Comparison of ENCODE assay signal across 17 mouse cellular contexts in genomic region chr5:99526797-99527201, GRCm38 (mm10).
DNase-seq lines count a peak whose midpoint lies in the region; ATAC-seq and TF ChIP-seq lines count a peak whose summit lies in the region.
"Had no signal": no experiment of that assay in that cellular context is flagged by ENCODE, and none has a peak within 500 bp of the region (broad histone marks: within the 10 kb centered on the region; RNA-seq: fewer than 3 reads in every experiment).

No protein-coding gene starts in this region.

- H3K27me3 ChIP-seq in lung, embryonic 15.5 days, result no peaks in the 10 kb centered on the region
- no peaks in the 10 kb centered on the region for H3K27me3 ChIP-seq in kidney, adult 2 months (replicated peaks; ENCODE audit: control insufficient read depth, insufficient read depth, low read length)
- H3K27me3 ChIP-seq in kidney, postnatal 0 days (ENCODE audit: insufficient read depth, low read length), result no peaks in the 10 kb centered on the region
- H3K27me3 ChIP-seq in stomach, postnatal 0 days (ENCODE audit: control insufficient read depth, insufficient read depth, low read length), result no peaks in the 10 kb centered on the region
- peaks cover 5% of the 10 kb centered on the region; the same call in 1 of the 2 replicates for H3K27me3 ChIP-seq in midbrain, embryonic 13.5 days
- H3K27me3 ChIP-seq: forebrain, embryonic 15.5 days; heart, embryonic 15.5 days; Patski had no signal

- H3K9ac ChIP-seq in lung, embryonic 15.5 days, result no peak overlapping the region
- no peak overlapping the region for H3K9ac ChIP-seq in kidney, postnatal 0 days (ENCODE audit: low read depth, low read length)
- no peak overlapping the region for H3K9ac ChIP-seq in stomach, postnatal 0 days (ENCODE audit: low read length)
- no peak overlapping the region for H3K9ac ChIP-seq in midbrain, embryonic 13.5 days (replicated peaks)
- H3K9ac ChIP-seq: forebrain, embryonic 15.5 days; heart, embryonic 15.5 days had no signal

- H3K9me3 ChIP-seq in lung, embryonic 15.5 days, result no peaks in the 10 kb centered on the region
- no peaks in the 10 kb centered on the region for H3K9me3 ChIP-seq in kidney, postnatal 0 days (replicated peaks; ENCODE audit: low read length)
- no peaks in the 10 kb centered on the region for H3K9me3 ChIP-seq in stomach, postnatal 0 days (ENCODE audit: control insufficient read depth, low read length)
- no peaks in the 10 kb centered on the region for H3K9me3 ChIP-seq in midbrain, embryonic 13.5 days
- H3K9me3 ChIP-seq: forebrain, embryonic 15.5 days; heart, embryonic 15.5 days; hindbrain, embryonic 10.5 days had no signal

- H3K4me3 ChIP-seq in lung, embryonic 15.5 days, result no peak overlapping the region
- no peak overlapping the region for H3K4me3 ChIP-seq in kidney, adult 2 months (ENCODE audit: insufficient read depth, low read depth, low read length)
- no peak overlapping the region for H3K4me3 ChIP-seq in kidney, postnatal 0 days (replicated peaks; ENCODE audit: low read depth, low read length)
- no peak overlapping the region for H3K4me3 ChIP-seq in stomach, postnatal 0 days (ENCODE audit: low read depth, low read length)
- no peak overlapping the region for H3K4me3 ChIP-seq in midbrain, embryonic 13.5 days (replicated peaks)
- H3K4me3 ChIP-seq: forebrain, embryonic 15.5 days; heart, embryonic 15.5 days; hindbrain, embryonic 10.5 days; left cerebral cortex, adult 2 months had no signal

- H3K36me3 ChIP-seq in lung, embryonic 15.5 days, result no peaks in the 10 kb centered on the region
- H3K36me3 ChIP-seq in kidney, adult 2 months (ENCODE audit: control insufficient read depth, insufficient read depth, low read length), result no peaks in the 10 kb centered on the region
- no peaks in the 10 kb centered on the region for H3K36me3 ChIP-seq in kidney, postnatal 0 days (ENCODE audit: insufficient read depth, low read length)
- no peaks in the 10 kb centered on the region for H3K36me3 ChIP-seq in stomach, postnatal 0 days (ENCODE audit: control insufficient read depth, insufficient read depth, low read length)
- H3K36me3 ChIP-seq in midbrain, embryonic 13.5 days, result no peaks in the 10 kb centered on the region
- H3K36me3 ChIP-seq: forebrain, embryonic 15.5 days; heart, embryonic 15.5 days; hindbrain, embryonic 10.5 days had no signal

- WGBS in lung, embryonic 15.5 days, result 43% methylated on average over 7 of the region's 7 CpGs
- 31% methylated on average over 7 of the region's 7 CpGs for WGBS in kidney, adult 2 months
- WGBS in kidney, postnatal 0 days, result 54% methylated on average over 7 of the region's 7 CpGs
- 47% methylated on average over 7 of the region's 7 CpGs for WGBS in stomach, postnatal 0 days
- 84% methylated on average over 7 of the region's 7 CpGs for WGBS in midbrain, embryonic 13.5 days

- H3K4me1 ChIP-seq in lung, embryonic 15.5 days, result peaks cover 28% of the 10 kb centered on the region
- H3K4me1 ChIP-seq in kidney, adult 2 months (ENCODE audit: control insufficient read depth, insufficient read depth, low read length), result peaks cover 9% of the 10 kb centered on the region; the same call in 1 of the 2 replicates
- 0 out of 2 replicates have a peak, but pooled peaks cover 5% of the 10 kb centered on the region for H3K4me1 ChIP-seq in kidney, postnatal 0 days (replicated peaks; ENCODE audit: insufficient read depth, low read length)
- H3K4me1 ChIP-seq in stomach, postnatal 0 days (replicated peaks; ENCODE audit: control insufficient read depth, insufficient read depth), result 0 out of 2 replicates have a peak, but pooled peaks cover 3% of the 10 kb centered on the region
- peaks cover 20% of the 10 kb centered on the region for H3K4me1 ChIP-seq in midbrain, embryonic 13.5 days (replicated peaks)

- TF ChIP-seq EP300 in stomach, postnatal 0 days (optimal IDR thresholded peaks at IDR 0.05), result no peak

- no peak for TF ChIP-seq CTCF in kidney, adult 2 months (conservative IDR thresholded peaks at IDR 0.05; ENCODE audit: insufficient read depth, insufficient read length, low read depth, low read length)
- no peak for TF ChIP-seq CTCF in kidney, postnatal 0 days (IDR thresholded peaks at IDR 0.05; ENCODE audit: low read depth)
- peak; percentile 10; the same call in 1 of the 2 replicates for TF ChIP-seq CTCF in stomach, postnatal 0 days (IDR thresholded peaks at IDR 0.05; ENCODE audit: low read depth)

- TF ChIP-seq POLR2A in kidney, adult 2 months (IDR thresholded peaks at IDR 0.05; ENCODE audit: low read depth, low read length), result no peak

- no peak for DNase-seq in lung, postnatal 10 days
- DNase-seq in kidney, adult 2 months, result peak; percentile 63
- peak; percentile 28 for DNase-seq in kidney, postnatal 0 days (ENCODE audit: low spot score)
- peak; percentile 65 for DNase-seq in stomach, postnatal 0 days (ENCODE audit: low spot score)
- no peak for DNase-seq in layer of hippocampus, postnatal 10 days (ENCODE audit: low spot score in 2 of 2)
- DNase-seq: adrenal gland, postnatal 25 days; cerebellum, adult 18-20 months; heart, adult 18-20 months; right cerebral cortex, postnatal 14 days had no signal

- 0 out of 2 replicates have a peak overlapping the region, but pooled peaks have one; percentile 26 for H3K27ac ChIP-seq in lung, embryonic 15.5 days
- no peak overlapping the region for H3K27ac ChIP-seq in kidney, adult 2 months (ENCODE audit: insufficient read depth, low read depth, low read length)
- H3K27ac ChIP-seq in kidney, postnatal 0 days, result peak overlapping the region; percentile 75
- no peak overlapping the region for H3K27ac ChIP-seq in stomach, postnatal 0 days (replicated peaks)
- no peak overlapping the region for H3K27ac ChIP-seq in midbrain, embryonic 13.5 days
- H3K27ac ChIP-seq: forebrain, embryonic 15.5 days; heart, embryonic 15.5 days; hindbrain, embryonic 10.5 days; left cerebral cortex, adult 2 months had no signal

- ATAC-seq in lung, embryonic 15.5 days (ENCODE audit: borderline replicate concordance, extremely low read depth, low FRiP score, low TSS enrichment), result no peak
- ATAC-seq in kidney, postnatal 0 days (replicated peaks; ENCODE audit: low FRiP score, low read depth), result peak; percentile 59; the same call in 1 of the 2 replicates
- peak; percentile 94 for ATAC-seq in stomach, postnatal 0 days (ENCODE audit: low FRiP score, low TSS enrichment)
- ATAC-seq in midbrain, embryonic 13.5 days, result no peak
- ATAC-seq: activated CD4-positive, CD25-positive, alpha-beta regulatory T cell, adult 4 months; forebrain, embryonic 15.5 days; Patski had no signal

- H3K4me2 ChIP-seq in lung, embryonic 15.5 days, result no peak overlapping the region
- no peak overlapping the region for H3K4me2 ChIP-seq in kidney, postnatal 0 days (ENCODE audit: low read length)
- no peak overlapping the region for H3K4me2 ChIP-seq in stomach, postnatal 0 days (replicated peaks; ENCODE audit: low read depth)
- no peak overlapping the region for H3K4me2 ChIP-seq in midbrain, embryonic 13.5 days (replicated peaks)
- H3K4me2 ChIP-seq: forebrain, embryonic 15.5 days; heart, embryonic 15.5 days had no signal

Comparison
In these comparisons a context has a peak if more than half of its experiments do, and no peak if none do; other contexts are left out.
1. H3K27ac ChIP-seq: peak in lung, embryonic 15.5 days (single experiment) and kidney, postnatal 0 days (single experiment); none in kidney, adult 2 months (single experiment), stomach, postnatal 0 days (single experiment) and midbrain, embryonic 13.5 days (single experiment).
2. ATAC-seq: peak in kidney, postnatal 0 days (single experiment) and stomach, postnatal 0 days (single experiment); none in lung, embryonic 15.5 days (single experiment) and midbrain, embryonic 13.5 days (single experiment).
3. DNase-seq: peak in kidney, adult 2 months (single experiment), kidney, postnatal 0 days (single experiment) and stomach, postnatal 0 days (single experiment); none in lung, postnatal 10 days (single experiment) and layer of hippocampus, postnatal 10 days (0 of 2).